Mouse (Mus musculus) liver, adult 2 months (tissue): ENCODE measurements at regions not wholly inside any gene's neighbourhood (a gene's known extent, or its start where the extent isn't known, plus 50 kb on each side); places are given as distances from the start of the nearest gene placed in this dataset.

ENCODE experiments used
- CTCF ChIP-seq: fragments of 200-500 bp; IDR thresholded peaks from 2 replicates; pipeline ENCODE4 v1.5.1; 2011; ENCODE audit warnings: low read depth, low read length, control low read depth
- POLR2A ChIP-seq: fragments of 200-500 bp; IDR thresholded peaks from 2 replicates; pipeline ENCODE4 v1.6.1; 2011; ENCODE audit warnings: low read length, control low read depth; ENCODE audit not compliant: insufficient read depth; ENCODE audit errors: extremely low read depth

DNA sequence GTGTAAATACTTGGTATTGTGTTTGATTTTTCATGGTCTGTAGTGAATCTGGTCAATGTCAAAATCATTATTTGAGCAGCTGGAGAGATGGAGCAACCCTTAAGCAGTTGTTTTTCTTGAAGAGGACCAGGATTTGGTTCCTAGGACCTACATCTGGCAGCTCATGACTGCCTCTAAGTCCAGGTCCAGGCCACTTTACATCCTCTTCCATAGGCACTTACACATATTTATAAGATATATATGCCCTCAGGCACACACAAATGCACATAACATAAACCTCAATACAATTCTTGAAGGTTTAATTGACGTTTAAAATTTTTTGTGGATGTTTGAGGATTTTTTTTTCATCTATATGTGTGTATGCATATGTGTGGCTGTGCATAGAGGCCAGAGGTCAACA, 96.8 kb upstream of the Fam240b start:
- TF ChIP-seq POLR2A: no peak
- no peak for TF ChIP-seq CTCF
